Mouse (Mus musculus) thymus, postnatal 10 days (tissue): ENCODE measurements around the gene Ndufs7.
"Not testable (repeated sequence)": the region's sequence is repeated elsewhere in the genome, so short reads cannot be mapped to it uniquely, and the experiment has no call there.

Source experiments
- DNase-seq, 2 experiments: peaks; one replicate each; pipeline ENCODE4 v3.0.0; 2021; ENCODE audit warnings: low spot score in 2 of 2

Ndufs7 gene

GRCm38 (mm10) chr10:80248971-80249640 is at the start of gene Ndufs7:
Gene Ndufs7, plus strand, starts transcription at chr10:80249121.
- peak; percentile 92 to 95 for DNase-seq

GRCm38 (mm10) chr10:80199440-80200008 is 49.4 kb upstream of the Ndufs7 start:
- peak; percentile 48 to 86 for DNase-seq

- no peak for DNase-seq
Observed at GRCm38 (mm10) chr10:80200485-80200884, 48.4 kb upstream of the Ndufs7 start.

GRCm38 (mm10) chr10:80204055-80204454 is 44.9 kb upstream of the Ndufs7 start:
- no peak for DNase-seq

- no peak for DNase-seq
Observed at GRCm38 (mm10) chr10:80207201-80207600, 41.7 kb upstream of the Ndufs7 start.

- no peak for DNase-seq
Observed at GRCm38 (mm10) chr10:80207676-80208075, 41.2 kb upstream of the Ndufs7 start.

- no peak for DNase-seq
Observed at GRCm38 (mm10) chr10:80208248-80208647, 40.7 kb upstream of the Ndufs7 start.

GRCm38 (mm10) chr10:80208841-80209371 is 40.0 kb upstream of the Ndufs7 start:
- DNase-seq: no peak

GRCm38 (mm10) chr10:80211547-80212103 is 37.3 kb upstream of the Ndufs7 start:
- not testable (repeated sequence) for DNase-seq

- no peak for DNase-seq
Observed at GRCm38 (mm10) chr10:80215048-80215772, 33.7 kb upstream of the Ndufs7 start.

GRCm38 (mm10) chr10:80220676-80221075 is 28.2 kb upstream of the Ndufs7 start:
- DNase-seq: no peak

GRCm38 (mm10) chr10:80223137-80223536 is 25.8 kb upstream of the Ndufs7 start:
- DNase-seq: not testable (repeated sequence)

GRCm38 (mm10) chr10:80226071-80226415 is 22.9 kb upstream of the Ndufs7 start:
- no peak for DNase-seq

- DNase-seq: peak; percentile 99
Observed at GRCm38 (mm10) chr10:80226416-80227165, 22.3 kb upstream of the Ndufs7 start, which contains the start of gene Mum1. Gene Mum1, plus strand, starts transcription at chr10:80226434.

- DNase-seq: no peak
Observed at GRCm38 (mm10) chr10:80227166-80227539, 21.8 kb upstream of the Ndufs7 start.

- DNase-seq: no peak
Observed at GRCm38 (mm10) chr10:80227877-80228775, 20.8 kb upstream of the Ndufs7 start.

- DNase-seq: no peak
Observed at GRCm38 (mm10) chr10:80236145-80236825, 12.6 kb upstream of the Ndufs7 start.

- DNase-seq: no peak
Observed at GRCm38 (mm10) chr10:80237020-80237419, 11.9 kb upstream of the Ndufs7 start.

GRCm38 (mm10) chr10:80238306-80238705 is 10.6 kb upstream of the Ndufs7 start:
- DNase-seq: no peak

- DNase-seq: no peak
Observed at GRCm38 (mm10) chr10:80239791-80240190, 9.1 kb upstream of the Ndufs7 start.
